Mouse (Mus musculus) common myeloid progenitor, adult 5-6 weeks (primary cell): Measurements from ENCODE around the gene Tldc2. TPM values are rescaled to one million over a fixed set of nuclear protein-coding genes. Genes with fewer than 3 reads are reported as not detected.

ENCODE experiments used
- ATAC-seq: replicated peaks from 2 replicates; pipeline ENCODE4 v1.8.0; 2016; ENCODE audit warnings: low read depth, mild to moderate bottlenecking, moderate TSS enrichment, inconsistent platforms; ENCODE audit not compliant: poor library complexity, severe bottlenecking
- total RNA-seq: library from RNA; stranded (forward); fragments of 200-1000, 187-1606 nt; gene quantifications from 2 replicates; pipeline ENCODE4 v1.2.3, GENCODE M21; 2017

The Tldc2 gene
- total RNA-seq, 1 experiment from 2014 or later = not detected

DNA sequence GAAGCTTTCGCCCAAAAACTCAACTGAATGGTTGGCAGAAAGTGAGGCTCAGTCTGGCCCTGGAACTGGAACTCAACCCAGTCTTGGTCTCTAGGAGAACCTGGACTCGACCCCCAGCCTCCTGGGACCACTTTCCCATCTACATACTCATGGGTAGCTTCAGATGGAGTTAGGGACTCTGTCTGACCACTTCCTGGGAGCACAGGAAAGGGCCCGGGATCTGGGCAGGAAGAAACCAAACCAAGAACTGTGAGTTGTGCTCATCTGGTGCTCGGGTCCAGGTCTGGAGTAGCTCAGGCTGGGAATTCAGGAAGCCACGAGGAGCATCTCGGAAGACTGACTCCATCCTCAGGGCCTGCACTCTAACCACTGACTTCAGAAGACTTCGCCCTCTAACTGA lies 10.3 kb upstream of the Tldc2 start:
- ATAC-seq = no peak

DNA sequence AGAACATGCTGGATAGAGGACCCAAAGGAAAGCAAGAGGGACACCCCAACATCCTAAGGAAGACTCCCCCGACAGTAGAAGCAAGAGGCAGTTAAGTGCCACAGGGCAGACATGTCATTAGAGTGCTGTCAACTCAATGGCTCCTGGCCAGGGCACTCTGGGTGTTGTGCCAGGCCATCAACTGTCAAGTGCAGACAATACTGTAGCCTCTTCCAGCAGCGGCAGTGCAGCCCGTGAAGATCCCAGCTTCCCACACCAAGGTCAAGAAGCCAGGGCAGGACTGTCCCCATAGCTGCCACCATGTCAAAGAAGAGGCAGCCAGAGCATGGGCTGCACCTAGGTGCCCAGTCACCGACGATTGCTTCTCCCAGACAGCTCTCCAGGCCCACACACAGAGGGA lies 9.7 kb upstream of the Tldc2 start:
- ATAC-seq = peak; percentile 7

DNA sequence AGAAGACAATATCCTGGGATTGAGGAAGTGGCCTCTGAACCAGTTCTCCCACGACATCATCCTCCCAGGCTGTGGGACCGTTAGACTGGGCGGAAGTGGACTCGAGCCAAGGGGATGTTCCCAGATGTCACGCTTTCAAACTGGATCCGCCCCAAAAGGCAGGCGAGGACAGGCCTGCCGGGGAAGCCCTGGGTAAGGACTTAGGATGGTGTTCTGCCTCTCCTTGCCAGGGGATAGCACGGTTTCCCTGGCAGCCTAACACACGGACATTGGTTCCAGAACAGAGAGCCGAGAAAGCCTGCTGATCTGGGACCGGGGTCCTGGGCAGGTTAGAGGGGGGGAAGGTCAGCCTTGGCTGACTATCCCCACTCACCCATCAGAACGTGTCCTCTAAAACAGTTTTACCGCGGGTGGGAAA lies 9.2 kb upstream of the Tldc2 start:
- peak; percentile 51 for ATAC-seq

DNA sequence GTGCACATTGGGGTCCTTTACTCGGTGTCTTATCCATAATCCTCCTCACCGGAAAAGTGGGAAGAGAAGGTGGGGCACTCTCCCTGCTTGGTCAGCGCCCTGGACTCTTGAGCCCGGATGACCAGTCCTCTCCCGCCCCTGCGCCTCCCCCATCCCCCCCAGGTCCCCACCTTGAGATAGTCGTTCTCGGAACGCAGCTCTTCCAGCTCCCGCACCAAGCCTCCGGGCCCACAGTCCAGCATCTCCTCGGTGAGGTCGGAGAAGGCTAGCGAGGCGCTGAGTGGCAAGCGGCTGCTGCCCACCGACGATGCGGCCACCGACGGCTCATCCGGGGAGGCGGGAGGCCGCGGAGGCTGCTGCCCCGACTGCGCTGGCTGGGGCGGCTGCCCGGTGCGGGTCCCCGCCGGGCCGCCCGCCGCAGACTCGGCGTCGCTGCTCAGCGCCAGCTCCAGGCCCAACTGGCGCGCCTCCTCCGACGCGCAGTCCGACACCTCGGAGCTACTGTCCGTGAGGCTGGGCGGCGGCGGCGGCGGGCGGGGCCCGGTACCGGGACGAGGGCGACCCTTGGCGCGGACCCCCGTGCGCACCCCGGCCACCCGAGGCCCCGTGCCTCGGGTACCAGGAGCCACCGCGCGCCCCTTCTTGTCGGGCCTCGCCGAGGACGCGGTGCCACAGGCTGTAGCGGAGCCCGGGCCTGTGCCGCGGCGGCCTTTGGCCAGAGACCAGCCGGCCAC lies 8.6 kb upstream of the Tldc2 start:
- ATAC-seq = no peak

DNA sequence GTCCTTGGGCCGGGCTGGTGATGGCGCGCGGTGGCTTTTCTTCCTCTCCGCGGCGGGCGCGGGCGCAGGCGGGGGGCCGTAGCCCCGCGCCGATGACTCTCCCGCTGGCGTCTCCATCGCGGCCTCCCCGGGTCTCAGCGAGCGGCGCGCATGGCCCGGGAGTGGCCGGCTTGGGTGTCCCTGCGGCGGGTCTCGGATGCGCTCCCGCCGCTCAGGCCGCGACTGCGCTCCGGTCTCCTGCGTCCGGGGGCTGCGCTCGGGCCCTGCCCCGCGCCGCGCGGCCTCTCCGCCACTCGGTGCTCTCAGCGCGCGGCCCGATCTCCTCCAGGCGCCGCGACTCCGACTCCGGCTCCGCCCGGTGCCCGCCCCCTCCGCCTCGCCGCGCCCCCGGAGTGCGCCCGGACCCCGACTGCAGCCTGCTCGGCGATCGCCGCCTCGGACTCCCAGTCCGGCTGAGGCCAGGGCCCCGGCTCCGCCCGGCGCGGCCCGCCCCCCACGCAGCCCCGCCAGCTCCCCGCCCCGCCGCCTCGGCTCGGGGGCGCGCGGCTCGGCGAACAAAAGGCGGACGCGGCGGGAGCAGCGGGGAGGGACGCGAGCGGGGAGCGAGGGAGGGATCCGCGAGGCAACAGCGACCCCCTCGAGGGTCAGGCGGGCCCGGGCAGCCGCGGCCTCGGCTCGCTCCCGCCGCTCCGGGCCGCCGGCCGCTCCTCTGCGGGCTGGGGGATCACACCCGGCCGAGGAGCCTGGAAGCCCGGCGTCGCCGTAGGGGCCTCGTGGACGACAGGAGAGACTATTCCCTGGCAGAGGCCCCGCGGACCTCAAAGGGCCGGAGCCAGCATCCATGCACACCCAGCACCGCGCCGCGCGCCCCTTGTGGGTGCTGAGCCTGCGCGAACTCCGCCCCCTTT lies 7.8 kb upstream of the Tldc2 start, which contains the start of gene Soga1:
Gene Soga1, minus strand, starts transcription at position 462 of the 908 bp plus-strand sequence.
- ATAC-seq = peak; percentile 45

DNA sequence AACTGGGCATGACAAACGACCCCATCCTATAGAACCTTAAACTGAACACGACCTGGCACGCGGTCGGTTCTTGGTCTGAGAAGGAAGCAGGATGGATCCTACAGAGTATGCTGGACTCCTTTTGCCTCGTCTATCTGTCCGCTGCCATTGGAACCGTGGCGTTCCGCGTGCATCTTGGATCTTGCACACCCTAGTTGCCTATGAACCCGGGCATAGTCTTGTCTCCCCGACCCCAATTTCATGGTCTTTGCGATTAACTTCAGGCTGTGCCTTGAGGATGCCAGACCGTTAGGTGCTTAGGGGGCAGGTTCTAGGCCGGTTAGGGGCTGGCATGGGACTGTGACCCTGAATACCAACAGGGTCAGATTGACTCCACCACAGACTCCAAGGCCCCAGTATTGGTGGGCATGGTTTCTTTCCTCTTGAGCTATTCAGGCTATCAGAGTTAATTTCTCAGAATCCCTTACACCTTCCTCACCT lies 7.1 kb upstream of the Tldc2 start:
- no peak for ATAC-seq

DNA sequence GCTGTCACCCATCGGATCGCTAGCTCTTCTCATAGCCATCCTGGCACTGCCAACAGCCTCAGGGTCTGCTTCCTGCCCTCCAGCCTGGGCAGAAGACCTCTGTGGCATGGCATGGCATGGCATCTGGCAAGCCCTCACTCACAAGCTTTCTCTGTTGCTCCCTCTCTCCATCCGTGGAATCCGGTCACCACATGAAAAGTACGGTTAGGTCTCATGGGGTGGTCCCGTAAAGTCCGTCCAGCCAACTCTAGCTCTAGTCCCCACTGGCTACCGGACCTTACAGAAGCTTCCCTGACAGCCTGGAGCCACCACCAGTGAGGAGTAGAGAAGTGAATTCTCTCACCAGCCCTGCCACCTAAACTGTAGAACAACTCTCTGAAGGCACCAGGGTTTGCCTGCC lies 5.5 kb upstream of the Tldc2 start:
- ATAC-seq = no peak

DNA sequence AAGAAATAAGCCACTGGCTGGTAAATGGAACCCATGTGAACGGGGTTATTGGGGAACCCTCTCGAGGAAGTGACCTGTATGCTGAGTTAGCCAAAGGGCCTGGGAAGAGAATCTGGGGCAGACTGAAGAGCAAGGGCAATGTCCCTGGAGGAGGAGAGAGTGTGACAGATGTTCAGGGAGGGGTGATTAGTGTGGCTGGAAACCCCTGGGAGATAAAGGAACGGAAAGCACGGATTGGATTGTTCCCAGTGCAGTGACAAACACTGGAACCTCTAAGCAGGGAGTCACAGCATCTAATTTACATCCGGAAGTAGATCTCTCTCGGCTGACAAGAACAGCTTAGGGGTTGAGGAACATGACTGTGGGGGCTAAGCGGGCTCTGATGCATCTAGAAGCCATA lies 4.9 kb upstream of the Tldc2 start:
- ATAC-seq = no peak

DNA sequence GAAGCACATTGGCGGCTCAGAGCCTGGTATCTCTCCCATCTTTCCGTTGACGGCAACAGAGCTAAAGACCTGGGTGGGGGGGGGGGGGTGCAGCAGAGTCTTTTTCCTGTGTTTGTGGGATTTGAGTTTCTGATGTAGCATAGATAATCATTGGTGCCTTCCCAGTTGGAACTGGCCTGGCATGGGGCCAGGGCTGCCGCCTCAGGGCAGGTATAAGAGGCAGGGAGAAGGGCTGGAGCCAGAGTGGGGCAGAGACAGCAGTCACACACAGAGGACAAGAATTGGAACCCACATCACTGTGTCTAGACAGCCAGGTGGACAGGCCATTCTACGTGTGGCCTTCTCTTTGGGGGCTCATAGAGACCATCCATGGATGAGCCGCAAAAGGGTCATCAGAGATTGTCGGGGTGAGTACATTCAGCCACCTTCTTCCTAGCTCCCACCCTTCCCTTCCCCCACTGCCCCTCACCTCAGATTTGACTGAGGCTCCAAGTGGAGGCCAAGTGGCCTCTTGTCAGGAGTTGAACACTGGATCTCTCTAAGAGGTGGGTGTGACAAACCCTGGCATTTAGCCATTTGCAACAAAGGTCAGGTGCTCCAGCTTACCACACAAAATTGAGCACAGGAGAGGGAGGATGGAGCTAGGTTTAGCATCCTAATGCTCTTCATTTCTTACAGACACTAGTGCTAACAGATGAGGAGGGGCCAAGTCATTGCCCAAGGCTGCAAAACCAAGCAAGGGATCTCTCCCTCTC lies 1.8 kb upstream of the Tldc2 start:
- ATAC-seq = no peak

DNA sequence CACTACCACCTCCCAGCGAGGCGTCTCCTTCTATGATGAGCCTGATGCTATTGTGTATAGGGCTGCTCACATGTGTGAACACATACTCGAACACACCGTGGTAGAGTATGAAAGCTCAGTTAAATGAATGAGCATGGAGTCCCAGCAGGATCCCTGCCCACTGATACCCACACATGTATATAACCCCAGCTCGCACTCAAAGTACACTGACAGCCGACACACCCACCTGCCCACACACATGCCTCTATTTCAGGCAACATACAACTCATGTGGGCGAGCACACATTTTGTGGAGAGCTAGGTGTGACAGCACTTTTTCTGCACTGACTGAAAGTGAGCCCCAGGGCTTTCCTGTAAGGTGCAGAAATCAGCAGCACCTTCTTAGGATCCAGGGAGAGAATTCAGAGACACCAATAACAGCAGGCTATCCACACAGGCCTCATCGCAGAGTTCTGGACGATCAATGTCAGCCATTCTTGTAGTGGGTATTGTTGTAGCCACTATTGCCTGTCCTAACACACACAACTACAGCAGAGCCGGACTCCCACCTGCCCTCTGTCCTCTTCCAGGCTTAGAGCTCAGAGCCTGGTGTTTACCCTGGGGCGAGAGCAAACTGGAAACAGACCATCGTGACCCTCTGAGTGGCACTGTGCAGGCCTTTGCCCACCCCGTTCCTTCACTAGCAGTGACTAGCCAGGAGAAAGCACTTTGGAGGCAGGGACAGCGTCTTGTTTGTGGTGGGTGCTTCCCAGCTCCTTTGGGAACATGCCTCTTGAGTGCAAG lies 872 bp downstream of the Tldc2 start:
- ATAC-seq = no peak

DNA sequence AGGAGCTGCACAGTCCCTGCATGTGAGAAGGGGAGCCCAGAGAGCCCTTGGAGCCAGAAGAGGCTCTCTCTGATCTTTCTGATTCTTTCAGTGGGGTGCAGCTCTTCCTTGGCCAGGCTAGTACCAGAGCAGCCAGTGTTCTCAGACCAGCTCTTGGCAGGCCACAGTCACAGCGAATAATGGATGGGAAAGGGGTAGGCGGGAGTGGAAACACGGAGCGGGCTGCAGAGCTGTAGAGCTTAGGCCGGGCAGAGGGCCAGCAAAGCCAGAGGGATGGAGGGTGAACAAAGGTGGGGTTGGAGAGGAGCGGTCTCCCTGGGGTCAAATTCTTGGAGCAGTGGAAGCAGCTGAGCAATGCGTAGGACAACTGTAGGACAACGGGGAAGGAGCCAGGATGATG lies 5.2 kb downstream of the Tldc2 start:
- ATAC-seq = no peak

DNA sequence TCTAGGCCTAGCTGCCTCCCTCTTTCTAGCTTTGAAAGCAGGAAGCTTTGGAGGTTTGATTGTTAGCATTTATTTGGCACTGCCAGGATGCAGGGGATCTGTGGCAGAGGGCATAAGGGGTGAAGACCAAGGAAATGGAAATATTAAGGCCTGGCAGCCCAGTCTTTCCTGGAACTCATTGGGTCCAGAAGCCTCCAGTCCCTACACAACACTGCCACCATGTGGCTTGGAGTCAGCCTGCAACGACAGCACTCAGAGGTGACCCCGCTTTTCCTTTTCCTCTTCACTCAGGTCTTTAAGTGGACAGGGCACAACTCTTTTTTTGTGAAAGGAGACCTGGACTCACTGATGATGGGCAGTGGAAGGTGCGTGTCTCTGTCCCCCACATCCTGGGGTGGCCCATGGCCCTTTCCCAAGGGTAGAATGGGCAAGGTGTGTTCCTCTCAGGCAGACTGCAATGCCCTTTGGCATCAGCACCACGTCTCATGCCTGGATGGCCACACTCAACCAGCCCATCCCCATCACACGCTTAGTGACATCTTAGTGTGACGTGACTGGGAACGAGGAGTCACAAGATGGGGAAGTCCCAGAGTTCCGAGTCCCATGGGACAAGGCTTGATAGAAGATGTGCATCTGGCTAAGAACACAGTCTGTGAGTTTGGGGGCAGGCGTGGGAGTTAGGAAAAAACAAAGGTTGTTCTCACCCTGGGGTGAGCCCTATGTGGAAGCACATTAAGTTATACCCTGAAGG lies 8.3 kb downstream of the Tldc2 start:
- ATAC-seq = peak; percentile 85

DNA sequence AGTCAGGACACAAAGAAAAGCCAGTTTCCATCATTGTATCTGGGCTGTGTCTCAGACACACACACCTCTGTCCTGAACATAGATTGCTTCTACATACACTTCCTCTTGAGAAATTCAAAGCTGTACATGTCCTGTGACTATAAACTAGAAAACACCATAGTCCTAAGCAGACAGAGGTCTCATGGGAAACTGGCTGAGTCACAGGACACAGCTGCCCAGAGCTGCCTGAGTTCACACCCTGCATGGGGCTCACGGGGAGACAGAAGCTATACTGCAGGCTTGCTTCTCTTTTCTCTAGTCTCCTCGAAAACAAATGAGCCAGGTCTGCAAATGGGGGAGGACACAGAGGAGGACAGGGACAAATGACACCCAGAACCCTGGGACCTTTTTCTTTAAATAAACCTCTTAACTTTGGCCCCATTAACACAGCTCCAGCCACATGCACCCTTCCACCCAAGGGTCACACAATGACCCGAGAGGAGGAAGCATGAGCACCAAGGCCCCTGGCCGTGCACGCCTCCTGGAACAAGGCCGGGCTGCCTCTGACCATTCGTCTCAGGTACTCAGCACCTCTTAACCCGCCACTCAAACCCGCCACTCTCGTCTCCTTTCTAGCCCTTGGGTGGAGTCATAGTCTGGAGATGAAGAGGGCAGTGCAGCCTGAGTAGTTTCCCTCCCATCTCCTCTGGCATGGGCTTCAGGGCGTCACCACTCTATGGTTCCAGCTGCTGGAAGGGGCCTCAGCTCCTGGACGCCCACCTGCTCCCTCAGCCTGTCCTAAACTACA lies 12.9 kb downstream of the Tldc2 start:
- ATAC-seq = no peak

DNA sequence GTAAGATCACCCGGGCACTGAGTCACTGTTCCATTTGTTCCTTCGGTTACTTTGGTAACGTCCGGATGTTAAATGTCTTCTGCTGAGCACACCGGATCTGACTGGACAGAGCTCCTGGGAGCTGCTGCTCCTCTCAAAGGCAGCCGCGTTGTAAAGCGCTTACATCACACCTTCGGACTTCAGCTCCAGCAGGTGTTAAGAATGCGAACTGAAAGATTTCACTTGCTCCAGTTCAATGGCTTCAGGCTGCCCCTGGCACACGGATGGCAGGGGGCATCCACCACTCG lies 13.4 kb downstream of the Tldc2 start:
- no peak for ATAC-seq

DNA sequence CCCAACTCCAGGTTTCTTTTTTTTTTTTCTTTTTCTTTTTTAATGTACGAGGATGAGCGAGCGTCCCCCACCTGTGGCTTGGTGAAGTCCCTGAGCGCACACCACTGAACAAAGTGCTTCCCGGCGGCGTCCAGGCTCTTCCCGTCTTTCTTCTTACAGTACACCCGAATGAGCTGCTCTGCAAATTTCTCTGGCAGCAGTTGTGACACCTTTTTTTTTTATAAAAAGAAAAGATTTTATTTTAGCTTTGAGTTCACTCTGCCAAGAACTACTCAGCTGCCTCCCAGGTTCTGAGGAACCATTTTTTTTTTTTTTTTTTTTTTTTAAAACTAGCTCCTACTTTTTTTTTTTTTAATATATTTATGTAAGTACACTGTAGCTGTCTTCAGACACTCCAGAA lies 14.8 kb downstream of the Tldc2 start:
- no peak for ATAC-seq

DNA sequence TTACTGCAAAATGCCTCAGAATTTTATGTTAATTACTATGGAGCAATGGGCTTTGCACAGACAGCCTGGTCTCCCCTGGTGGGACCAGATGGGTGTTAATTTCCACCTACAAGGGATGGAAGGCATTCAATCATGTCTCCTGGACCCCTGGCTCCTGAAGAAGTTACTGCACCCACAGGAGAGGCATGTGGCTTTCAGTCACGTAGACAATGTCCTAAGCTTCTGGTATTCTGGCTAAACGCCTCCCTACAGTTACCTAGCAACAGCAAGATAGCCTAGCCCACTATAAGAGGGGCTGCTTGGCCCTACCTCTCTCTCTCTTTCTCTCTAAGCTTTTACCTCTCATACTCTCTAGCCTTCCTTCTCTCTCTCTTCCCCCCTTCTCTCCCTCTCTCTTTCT lies 15.4 kb downstream of the Tldc2 start:
- no peak for ATAC-seq

DNA sequence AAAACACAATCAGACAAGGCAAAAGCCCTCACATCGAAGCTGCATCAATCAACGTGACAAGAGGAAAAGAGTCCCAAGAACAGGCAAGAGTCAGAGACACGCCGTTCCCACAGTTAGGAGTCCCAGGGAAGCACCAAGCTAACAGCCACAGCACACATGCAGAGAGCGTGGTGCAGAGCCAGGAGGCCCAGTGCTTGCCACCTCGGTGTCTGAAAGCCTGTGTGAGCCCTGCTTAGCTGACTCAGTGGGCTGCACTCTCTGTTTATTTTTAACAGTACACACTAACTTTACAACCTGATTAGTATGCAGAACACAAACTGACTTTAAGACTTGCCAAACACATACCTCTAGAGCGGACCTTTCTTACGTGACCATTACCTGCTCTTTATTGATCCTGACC lies 17.6 kb downstream of the Tldc2 start:
- ATAC-seq = no peak

DNA sequence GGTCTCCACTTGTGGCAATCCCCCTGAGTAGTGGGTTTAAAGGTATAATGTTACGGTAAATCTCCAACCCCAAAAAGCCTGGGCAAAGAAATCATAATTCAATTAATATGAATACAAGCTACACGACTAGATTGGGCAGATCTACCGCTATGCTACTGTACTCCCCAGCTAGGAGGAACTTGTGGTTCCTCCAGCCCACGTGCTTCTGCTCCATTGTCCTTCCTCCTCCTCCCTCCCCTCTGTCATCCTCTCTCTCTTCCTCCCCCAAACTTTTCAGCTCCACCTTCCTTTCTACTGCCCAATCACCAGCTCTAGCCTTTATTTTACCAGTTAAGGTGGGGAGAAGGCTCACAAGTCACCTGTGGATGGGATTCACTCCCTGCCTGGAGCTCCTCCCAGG lies 21.4 kb downstream of the Tldc2 start:
- peak; percentile 83 for ATAC-seq

DNA sequence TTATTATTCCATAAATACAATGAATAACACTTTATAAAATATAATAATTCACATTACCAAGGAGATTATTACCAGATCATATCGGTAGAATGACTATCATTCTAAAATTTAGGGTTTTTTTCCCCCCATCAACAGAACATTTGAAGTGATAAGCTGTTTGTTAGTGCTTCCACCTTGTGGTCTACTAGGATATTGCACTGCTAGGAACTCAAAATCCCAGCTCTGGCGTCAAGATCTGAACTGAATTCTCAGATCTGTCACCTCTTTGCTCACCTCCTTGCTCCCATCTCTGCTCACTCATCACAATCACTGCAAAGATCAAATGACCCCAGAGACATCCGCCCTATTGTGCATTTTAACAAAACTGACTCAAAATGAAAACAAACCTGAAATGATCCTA lies 30.1 kb downstream of the Tldc2 start:
- peak; percentile 78 for ATAC-seq
